Mouse (Mus musculus) adrenal gland, postnatal 14 days (tissue): ENCODE results near the gene Mctp1. TPM values are rescaled to one million over a fixed set of nuclear protein-coding genes. Genes with fewer than 3 reads are reported as not detected.
"Not testable (repeated sequence)": the region's sequence is repeated elsewhere in the genome, so short reads cannot be mapped to it uniquely, and the experiment has no call there.

Experiments used
- DNase-seq: peaks from one replicate; pipeline ENCODE4 v3.0.0; 2021; ENCODE audit warnings: mixed read lengths
- total RNA-seq: library from RNA; stranded (reverse); gene quantifications from 2 replicates; pipeline ENCODE4 v1.2.3, GENCODE M21; 2021

Gene Mctp1
- total RNA-seq, 1 experiment from 2014 or later: 1.8 TPM

DNA sequence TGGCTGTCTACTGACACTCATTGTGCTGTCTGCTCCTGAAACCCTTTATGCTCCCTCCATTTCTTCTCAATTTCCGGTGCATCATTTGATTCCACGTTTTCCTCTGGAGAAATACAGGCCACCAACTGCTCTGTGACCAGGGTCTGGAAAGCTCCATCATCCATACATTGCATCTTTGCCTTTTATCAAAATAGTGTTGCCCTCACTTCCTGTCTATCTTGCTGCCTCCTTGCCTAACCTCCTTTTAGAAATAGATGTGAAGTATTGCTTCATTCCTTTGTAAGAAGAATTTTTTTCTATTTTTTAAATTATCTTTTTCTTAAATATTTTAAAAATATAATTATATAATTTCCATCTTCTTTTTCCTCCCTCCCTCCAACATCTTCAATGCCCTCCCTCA lies 98.7 kb downstream of the Mctp1 start:
- no peak for DNase-seq

DNA sequence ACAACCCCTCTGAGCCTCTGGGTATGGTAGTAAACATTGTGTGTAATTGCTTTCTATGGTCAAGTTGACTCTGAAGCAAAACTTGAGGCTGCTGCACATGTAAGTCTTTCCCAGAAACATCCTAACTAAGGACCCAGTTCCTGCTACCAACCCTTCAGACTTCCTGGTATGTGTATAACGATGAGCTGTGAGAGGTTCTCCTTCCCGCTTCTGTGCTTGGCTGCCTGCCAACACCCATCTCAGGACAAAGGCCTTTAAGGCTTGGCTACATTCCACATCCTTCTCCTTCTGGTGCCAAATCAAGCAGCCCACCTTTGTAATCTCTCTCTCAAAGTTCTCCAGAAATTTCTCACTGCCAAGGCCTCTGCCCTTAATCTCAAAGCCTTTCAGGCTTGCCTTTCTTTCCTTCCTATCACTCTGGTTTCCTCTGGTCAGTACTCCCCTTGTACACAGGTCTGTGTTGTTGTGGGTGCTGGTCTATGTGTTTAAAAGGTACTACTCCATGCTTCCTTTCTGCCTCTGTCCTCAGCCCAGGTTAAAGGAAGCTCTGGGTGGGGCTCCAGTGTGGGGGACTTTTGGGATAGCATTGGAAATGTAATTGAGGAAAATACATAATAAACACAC lies 99.9 kb downstream of the Mctp1 start:
- DNase-seq: peak; percentile 31

DNA sequence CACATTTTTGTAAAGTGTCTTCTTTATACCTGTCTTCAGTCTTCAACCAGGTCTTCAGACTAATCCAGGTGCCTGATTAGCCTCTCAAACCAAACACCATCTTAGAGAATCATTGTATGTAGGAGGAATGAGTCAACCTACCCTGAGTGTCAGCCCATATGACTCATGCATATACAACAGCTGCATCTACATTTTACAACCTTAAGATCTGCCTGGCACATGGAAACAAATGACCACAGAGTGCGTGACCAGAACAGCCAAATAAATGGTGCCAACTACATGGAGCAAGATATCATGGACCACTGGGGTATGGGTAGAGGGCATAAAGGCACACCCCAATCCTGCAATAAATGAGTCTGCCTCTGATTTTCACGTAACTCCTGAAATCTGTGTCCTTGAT lies 131.6 kb downstream of the Mctp1 start:
- DNase-seq: no peak

DNA sequence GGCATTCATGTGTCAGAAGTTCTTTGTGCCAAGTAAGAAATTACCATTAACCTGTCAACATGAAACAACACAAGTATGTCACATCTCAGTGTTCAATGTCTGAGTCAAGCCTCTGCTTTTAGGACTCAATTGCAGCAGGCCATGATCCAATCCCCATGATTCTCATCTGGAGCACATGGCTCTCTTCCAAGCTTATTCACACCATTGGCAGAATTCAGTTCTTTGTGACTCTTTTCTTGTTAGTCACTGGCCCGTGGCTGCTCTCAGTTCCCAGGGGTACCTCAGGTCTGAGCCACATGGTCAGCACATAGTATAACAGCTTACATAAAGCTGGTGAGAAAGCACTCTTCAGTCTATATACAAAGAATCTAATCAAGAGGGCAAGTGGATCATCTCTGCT lies 138.8 kb downstream of the Mctp1 start:
- DNase-seq: no peak

DNA sequence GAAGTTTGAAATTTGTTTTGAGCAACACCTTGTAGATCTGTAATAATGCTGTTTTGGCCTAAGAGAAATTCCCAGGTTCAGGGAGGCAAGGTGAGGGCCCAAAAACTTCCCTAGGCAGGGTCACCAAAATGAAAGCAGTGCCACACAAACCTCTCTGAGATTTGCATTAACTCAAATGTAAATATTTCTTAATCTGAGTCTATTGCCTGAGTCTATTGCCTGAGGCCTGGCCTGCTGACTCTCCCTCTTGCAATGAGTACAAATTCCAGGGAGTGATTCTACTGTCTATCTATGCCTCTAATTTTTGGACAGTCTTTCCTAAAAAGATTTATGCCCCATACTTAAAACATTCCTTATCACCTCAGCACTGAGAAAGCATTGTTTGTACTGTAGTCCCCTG lies 143.0 kb downstream of the Mctp1 start:
- no peak for DNase-seq

DNA sequence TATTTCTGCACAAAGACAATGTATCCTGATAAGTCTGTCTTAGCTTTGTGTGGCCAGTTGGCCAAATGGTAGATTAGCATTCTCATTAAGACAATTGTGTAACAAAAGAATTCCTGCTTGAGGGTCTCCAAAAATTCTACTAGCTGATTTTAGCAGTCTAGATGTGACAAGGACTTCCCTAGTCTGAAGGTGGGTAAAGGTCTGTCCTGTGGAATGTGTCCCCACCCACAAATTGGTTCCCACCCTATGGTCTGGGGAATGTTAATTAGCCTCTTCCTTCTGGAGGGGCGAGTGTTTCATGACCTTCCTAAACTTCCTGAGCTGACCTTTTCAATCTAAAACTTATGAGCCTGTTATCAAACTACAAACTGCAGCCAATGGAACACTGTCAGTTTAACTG lies 143.4 kb downstream of the Mctp1 start:
- DNase-seq: no peak

DNA sequence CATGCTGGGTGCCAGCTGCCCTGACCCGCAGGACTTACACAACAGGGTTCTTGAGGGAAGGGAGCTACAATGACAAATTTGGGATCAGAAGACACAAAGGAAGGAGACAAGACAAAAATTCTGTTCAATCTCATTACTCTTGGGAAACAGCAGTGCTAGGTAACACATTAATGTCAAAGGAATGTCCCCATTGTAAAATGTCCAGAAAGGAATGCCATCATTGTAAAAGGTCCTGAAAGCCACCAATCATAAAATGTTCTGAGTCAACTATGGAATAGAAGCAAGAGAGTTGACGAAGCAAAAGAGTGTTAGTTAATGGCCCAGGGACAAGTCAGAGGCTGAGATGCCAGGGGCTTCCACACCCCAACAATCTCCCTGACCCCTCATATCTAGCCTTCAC lies 145.6 kb downstream of the Mctp1 start:
- DNase-seq: no peak

DNA sequence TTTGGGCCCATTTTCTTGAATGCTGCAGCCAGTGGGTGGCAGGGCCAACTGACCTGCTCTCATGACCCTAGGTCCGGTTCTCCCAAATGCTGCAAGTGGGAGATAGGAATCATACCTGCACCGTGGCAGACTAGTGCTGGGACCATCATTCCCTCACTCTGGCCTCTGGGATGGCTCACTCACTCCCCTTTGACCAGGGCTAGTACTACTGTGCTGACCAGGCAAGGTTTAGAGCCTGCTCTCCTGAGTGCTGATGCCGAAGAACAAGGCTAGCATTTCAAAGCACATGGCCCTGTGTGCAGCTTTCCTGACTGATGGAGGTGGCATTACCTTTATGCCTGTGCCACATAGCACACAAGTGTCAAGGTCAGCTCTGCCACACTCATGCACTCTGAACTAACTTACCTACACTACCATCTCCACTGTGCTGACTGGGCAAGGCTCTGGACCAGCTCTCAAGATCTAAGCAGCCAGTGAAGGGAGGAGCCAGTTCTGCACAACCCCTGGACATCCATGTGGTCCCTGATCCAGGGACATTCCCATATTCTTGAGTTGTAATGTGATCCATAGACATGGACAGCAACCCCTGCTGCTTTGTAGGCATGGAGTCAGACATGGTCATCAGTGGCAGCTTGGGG lies 146.7 kb downstream of the Mctp1 start:
- DNase-seq: no peak

DNA sequence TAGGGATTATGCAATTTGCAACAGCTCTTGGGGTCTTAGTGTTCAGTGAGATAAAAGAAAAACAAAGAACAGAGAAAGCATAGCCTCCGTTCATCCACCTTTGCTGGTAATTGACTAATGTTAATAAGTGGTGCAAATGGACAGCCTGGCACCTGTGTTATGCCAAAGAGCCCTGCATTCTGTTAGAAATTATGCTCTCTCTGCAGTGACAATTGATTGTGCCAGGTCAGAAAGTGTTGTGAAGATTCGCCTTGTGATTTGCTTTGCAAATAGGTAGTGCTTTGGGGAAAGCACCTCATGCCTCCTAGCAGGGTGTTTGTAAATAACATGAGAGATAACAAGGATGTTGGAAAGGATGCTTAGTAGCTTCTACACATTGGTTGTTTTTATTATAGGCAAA lies 163.5 kb downstream of the Mctp1 start:
- DNase-seq: no peak

DNA sequence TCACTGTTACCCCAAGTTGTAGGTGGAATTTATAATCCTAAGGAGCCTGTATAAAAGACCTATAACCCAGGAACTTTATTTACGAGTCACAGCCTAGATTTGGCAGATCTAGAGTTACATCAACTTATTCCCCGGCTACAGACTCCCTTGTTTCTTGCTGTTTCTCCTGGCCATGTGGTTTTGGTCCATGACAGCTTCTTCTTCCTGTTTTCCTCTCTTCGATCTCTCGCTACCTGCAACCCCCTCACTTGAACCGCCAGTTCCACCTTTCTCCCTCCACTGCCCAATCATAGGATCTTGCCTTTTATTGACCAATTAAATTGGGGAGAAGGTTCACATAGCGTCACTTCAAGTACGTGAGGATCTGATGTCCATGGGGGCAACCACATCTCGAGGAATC lies 176.6 kb downstream of the Mctp1 start:
- DNase-seq: no peak

DNA sequence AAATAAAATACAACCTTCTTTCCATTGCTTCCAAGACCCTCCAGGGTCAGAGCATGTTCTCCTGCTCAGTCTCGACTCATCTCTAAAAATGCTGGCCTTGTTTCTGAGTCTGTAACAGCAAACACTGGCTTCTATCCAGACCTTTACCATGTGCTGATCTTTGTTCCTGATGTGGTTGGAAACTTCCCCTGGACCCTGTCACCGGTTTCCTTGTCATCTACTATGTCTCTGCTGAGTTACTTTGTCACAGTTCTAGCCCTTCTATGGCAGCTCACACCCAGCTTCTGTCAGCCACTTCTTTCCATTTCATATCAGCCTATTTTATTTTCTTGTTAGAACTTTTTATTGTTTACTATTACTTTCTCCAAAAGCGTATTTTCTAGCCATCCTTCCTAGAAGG lies 177.3 kb downstream of the Mctp1 start:
- no peak for DNase-seq

DNA sequence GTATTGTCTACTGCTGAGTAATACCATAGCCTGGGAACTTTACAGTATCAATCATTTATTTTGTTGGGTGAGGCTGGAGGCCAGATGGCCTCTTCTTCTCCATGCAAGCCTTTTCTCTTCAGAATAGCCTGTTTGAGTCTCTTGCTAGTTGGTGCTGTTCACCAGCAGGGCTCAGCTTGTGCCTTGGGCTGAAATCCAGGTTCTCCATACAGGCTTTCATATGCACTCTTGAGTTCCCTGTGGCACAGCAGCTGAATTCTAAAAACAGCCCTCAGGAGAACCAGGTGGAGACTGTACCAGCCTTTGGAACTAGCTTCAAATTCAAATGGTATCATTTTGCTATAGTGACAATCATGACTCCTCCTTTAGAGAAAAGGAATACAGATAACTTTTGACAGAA lies 179.7 kb downstream of the Mctp1 start:
- DNase-seq: no peak

DNA sequence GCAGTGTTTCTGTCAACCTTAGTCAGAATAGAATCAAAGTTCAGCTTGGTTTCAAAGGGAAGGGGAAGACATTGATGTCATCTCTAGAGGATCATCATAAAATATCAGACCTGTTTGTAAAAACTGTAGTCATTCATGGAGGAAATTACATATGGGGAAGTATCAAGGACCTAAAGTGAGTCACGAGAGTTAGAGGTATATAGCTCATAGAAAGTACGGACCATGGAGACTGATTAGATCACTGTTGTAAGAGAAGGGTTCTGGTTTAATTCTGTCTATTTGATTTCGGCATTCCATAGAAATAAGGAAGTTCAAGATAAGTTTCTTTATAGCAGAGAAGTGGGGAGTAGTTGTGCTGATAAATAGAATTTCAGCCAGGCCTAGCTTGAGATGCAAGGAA lies 181.7 kb downstream of the Mctp1 start:
- DNase-seq: no peak

DNA sequence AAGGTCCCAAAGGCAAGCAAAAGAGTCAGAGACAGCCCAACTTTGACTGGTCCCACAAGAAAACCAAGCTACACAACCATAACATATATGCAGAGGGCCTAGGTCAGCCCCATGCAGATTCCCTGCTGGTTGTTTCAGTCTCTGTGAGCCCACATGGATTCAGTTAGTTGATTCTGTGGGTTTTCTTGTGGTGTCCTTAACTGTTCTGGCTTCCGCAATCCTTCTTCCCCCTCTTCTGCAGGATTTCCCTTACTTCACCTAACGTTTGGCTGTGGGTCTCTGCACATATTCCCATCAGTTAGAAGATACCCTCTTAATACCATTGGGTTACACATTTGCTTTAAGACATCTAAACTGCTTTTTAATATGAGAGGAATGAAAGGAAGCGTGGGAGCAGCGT lies 183.1 kb downstream of the Mctp1 start:
- no peak for DNase-seq

DNA sequence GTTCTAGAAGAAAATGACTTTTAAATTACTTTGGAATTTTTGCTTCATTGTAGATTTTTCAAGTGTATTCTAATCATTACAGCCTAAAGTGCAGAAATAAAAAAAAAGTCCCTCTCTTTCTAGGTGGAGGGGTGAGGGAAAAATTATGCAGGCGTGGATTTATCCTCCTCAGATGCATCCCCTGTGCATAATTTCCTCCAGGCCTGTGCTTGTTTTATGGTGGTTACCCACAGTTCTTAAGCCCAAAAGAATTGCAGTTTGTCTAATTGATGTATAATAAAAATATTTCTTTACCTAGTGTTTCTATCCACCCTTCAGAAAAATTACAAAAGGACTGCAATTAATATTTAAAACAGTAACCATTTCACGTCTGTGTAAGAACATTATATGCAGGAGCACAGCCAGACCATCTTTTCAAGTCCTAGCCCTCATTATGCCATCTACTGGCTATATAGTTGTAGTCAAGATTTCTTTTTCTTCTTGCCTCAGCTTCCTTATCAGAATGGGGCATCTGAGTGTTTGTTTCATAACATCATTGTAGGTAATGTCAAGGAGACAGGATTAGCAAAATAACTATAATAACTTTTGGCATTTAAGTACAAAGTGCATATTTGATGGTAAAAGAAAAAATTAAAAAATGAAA lies 184.4 kb downstream of the Mctp1 start:
- DNase-seq: no peak

DNA sequence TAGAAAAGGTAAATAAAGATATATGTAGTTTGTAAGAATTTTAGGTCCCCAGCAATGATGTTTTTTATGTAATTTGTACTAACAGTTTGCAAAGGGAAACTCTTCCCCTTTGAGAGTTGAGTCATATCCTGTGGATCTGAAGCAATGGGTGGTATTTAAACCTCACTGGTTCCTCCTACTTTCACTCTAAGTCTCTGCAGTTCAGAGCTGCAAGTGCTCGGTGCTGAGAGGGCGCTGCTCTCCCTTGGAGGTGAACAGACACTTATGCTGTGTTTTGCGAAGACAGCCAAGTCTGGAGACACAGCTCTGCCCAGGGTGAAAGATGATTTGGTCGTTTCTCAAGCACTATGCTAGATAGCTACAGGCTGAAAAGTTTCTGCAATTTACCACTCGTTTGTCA lies 195.1 kb downstream of the Mctp1 start:
- no peak for DNase-seq

DNA sequence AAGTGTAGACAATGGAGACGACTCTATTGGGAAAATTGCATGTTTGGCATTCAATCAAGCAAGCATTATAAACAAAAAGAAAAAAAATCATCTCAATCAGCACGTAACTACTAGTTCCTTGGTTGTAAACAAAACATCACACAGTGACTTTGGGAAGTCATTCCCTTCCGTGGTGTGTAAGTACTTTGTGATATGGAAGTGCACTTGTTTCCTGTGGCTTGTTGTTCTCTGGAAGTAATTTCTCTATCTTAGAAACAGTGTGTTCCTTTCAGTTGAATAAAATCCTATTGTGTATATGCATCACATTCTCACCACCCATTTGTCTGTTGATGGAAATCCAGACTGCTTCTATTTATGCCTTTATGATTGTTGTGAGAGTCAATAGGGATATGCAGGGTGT lies 201.1 kb downstream of the Mctp1 start:
- no peak for DNase-seq

DNA sequence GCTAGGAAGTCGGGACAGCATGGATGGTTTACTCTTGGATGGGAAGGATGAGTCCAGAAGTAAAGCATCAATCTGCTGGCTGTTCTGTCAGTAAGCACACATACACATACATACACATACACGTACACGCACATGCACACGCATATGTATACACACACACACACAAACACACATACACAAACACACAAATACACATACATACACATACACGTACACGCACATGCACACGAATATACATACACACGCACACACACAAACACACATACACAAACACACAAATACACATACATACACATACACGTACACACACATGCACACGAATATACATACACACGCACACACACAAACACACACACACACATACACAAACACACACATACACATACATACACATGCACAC lies 206.4 kb downstream of the Mctp1 start:
- DNase-seq: not testable (repeated sequence)

DNA sequence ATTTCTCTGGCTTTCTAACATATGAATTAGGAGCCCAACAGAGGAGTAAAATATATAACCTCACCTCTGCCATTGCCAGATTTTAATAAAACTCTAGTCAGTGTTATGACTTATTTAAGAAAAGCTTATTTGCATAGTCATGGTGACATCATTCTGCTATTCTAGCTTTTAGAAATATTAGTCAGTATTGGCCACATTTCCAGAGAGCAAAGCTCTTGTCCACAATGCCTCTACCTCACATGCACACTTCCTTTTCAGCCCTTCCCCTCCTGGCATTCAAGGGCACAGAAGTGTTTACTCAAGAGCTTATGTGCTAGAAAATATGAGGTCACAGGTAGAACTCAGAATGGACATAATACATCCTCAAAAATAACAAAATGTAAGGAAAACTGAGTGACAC lies 206.9 kb downstream of the Mctp1 start:
- DNase-seq: no peak

DNA sequence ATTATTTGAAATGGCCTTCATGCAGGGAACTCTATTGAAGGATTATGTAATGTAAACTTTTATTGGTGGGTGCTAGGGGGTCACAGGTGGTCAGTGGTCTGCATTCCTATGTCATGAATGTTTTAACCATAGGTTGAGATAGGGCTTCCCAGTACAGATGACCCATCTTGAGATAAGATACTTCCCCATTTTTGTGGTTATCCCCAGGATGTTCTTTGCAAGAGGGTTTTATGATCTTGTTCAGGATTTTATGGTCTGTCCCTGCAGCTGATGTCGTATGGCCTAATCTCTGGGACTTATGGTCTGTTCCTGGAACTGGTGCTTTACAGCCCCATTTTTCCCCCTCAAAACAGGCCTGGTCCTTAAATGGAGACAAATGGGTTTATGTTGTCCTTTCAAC lies 207.4 kb downstream of the Mctp1 start:
- no peak for DNase-seq

DNA sequence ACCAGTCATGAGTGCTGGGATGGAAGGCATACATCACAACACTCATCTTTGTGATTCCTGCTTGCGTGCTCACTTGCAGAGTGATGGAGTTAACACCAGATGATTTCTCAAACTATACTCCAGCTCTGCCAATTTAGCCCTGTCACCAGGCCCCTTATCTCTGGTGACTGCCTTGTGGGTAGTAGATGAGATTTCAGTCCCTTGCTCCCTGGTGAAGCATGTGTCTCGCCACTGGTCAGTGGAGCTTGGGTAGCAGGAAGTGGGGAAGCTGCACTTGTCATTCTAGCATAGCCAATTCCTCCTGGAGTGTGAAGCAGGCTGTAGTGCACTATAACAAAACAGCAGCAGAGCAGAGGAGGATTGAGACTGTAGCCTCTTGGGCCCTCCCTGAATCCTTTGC lies 208.6 kb downstream of the Mctp1 start:
- no peak for DNase-seq

DNA sequence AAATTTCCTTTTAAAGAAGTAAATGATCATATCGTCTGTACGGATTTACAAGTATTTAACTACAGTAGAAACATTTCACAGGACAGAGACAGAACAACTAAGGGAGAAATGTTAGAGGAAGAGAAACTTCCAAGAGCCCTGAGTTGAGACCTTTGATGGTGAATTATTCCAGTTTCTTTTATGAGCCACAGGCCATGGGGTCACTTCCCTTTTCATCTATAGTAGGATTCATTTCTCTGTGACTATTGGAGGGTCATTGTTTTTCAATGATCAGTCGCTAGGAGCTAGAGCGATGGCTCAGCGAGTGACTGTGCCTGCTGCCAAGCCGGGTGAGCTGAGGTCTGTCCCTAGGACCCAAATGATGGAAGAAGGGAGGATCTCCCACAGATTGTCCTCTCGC lies 212.7 kb downstream of the Mctp1 start:
- DNase-seq: no peak

DNA sequence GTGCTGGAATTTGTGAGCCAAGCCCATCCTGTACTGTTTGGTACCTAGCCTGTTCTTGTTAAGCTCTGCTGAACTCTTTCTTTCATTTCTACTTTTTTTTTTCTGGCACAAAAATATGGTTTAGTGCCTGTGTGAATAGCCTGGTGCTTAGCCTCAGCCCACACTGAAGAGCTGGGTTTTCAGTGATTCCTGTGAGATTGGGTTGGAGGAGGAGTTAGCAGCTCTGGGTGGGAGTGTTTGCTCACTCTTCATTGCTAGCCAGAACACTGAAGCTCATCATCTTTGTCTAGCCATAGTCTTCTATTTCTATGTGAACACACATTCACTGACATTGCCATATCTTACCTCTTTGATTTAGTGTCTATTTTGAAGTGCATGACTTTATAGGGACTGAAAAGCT lies 225.1 kb downstream of the Mctp1 start:
- no peak for DNase-seq

DNA sequence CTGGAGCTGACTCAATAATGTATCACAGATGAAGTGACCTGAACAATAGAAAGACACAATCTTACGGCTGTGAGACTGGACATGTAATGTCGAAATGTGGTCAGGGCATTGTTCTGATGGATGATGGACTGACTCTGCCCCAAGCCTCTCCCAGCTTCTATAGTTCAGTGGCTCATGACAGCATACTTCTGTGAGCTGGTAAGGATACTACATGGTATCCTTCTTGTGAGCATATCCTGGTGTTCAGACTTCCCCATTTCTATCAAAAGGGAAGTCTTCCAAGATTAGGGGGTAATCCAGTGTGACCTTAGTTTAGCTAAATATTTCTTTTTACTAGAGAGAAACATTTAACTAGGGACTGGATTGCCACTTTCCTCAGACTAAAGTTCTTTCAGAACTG lies 227.2 kb downstream of the Mctp1 start:
- no peak for DNase-seq
